Mouse (Mus musculus) layer of hippocampus, postnatal 10 days (tissue): ENCODE measurements around the gene Nuak1. TPM values are rescaled to one million over a fixed set of nuclear protein-coding genes. Genes with fewer than 3 reads are reported as not detected.

Experiments used
- DNase-seq, 2 experiments: peaks; one replicate each; pipeline ENCODE4 v3.0.0; 2021; ENCODE audit warnings: low spot score in 2 of 2
- total RNA-seq, 2 experiments: library from RNA; stranded (reverse); gene quantifications; 2 replicates each; pipeline ENCODE4 v1.2.3; 2021

Nuak1 gene
- total RNA-seq, 2 experiments from 2014 or later: 45.2 to 54.6 TPM

- DNase-seq: no peak
Observed at GRCm38 (mm10) chr10:84384761-84385160, 55.6 kb downstream of the Nuak1 start.

- no peak for DNase-seq
Observed at GRCm38 (mm10) chr10:84382900-84383883, 57.2 kb downstream of the Nuak1 start.

GRCm38 (mm10) chr10:84381276-84381798, 59.1 kb downstream of the Nuak1 start:
- DNase-seq: no peak

GRCm38 (mm10) chr10:84379366-84379765, 61.0 kb downstream of the Nuak1 start:
- DNase-seq: no peak

GRCm38 (mm10) chr10:84377956-84378355, 62.4 kb downstream of the Nuak1 start:
- DNase-seq: no peak

- no peak for DNase-seq
Observed at GRCm38 (mm10) chr10:84376346-84376745, 64.1 kb downstream of the Nuak1 start.

- DNase-seq: peak in 1 of 2 experiments; percentile 11
Observed at GRCm38 (mm10) chr10:84374996-84375395, 65.4 kb downstream of the Nuak1 start.

GRCm38 (mm10) chr10:84373476-84373875, 66.9 kb downstream of the Nuak1 start:
- peak in 1 of 2 experiments; percentile 2 for DNase-seq

- DNase-seq: peak in 1 of 2 experiments; percentile 55
Observed at GRCm38 (mm10) chr10:84372161-84373095, 68.0 kb downstream of the Nuak1 start.

GRCm38 (mm10) chr10:84371681-84372160, 68.7 kb downstream of the Nuak1 start:
- no peak for DNase-seq

- DNase-seq: no peak
Observed at GRCm38 (mm10) chr10:84371230-84371629, 69.2 kb downstream of the Nuak1 start.

- no peak for DNase-seq
Observed at GRCm38 (mm10) chr10:84369646-84370314, 70.6 kb downstream of the Nuak1 start.

GRCm38 (mm10) chr10:84368185-84368584, 72.2 kb downstream of the Nuak1 start:
- DNase-seq: peak in 1 of 2 experiments; percentile 8

GRCm38 (mm10) chr10:84365166-84365865, 75.1 kb downstream of the Nuak1 start:
- DNase-seq: no peak

GRCm38 (mm10) chr10:84363833-84364232, 76.6 kb downstream of the Nuak1 start:
- DNase-seq: no peak

GRCm38 (mm10) chr10:84360953-84361352, 79.4 kb downstream of the Nuak1 start:
- DNase-seq: no peak

- DNase-seq: no peak
Observed at GRCm38 (mm10) chr10:84360391-84360790, 80.0 kb downstream of the Nuak1 start.

GRCm38 (mm10) chr10:84358738-84359120, 81.7 kb downstream of the Nuak1 start:
- no peak for DNase-seq

GRCm38 (mm10) chr10:84357997-84358737, 82.2 kb downstream of the Nuak1 start:
- peak; percentile 85 to 87 for DNase-seq
